Mouse (Mus musculus): ENCODE data around the gene Draxin.

The Draxin gene

GRCm38 (mm10) chr4:148112519-148112918 lies 18.0 kb downstream of the Draxin start:
- DNase-seq, result no peak

GRCm38 (mm10) chr4:148109215-148109614 lies 21.3 kb downstream of the Draxin start:
- DNase-seq, result no peak

GRCm38 (mm10) chr4:148108565-148109100 lies 21.9 kb downstream of the Draxin start:
- DNase-seq, result no peak

GRCm38 (mm10) chr4:148107621-148108291 lies 22.7 kb downstream of the Draxin start:
- no peak for DNase-seq

- DNase-seq, result no peak
Observed at GRCm38 (mm10) chr4:148104146-148104545, 26.4 kb downstream of the Draxin start.

GRCm38 (mm10) chr4:148101801-148102527 lies 28.5 kb downstream of the Draxin start:
- peak in 1 of 2 experiments; percentile 49 for DNase-seq

GRCm38 (mm10) chr4:148098666-148099065 lies 31.8 kb downstream of the Draxin start:
- DNase-seq, result no peak

- DNase-seq, result no peak
Observed at GRCm38 (mm10) chr4:148097936-148098335, 32.6 kb downstream of the Draxin start.

GRCm38 (mm10) chr4:148095081-148095480 lies 35.4 kb downstream of the Draxin start:
- DNase-seq, result no peak

GRCm38 (mm10) chr4:148094161-148094560 lies 36.3 kb downstream of the Draxin start:
- no peak for DNase-seq

GRCm38 (mm10) chr4:148092551-148093271 lies 37.8 kb downstream of the Draxin start:
- no peak for DNase-seq

- no peak for DNase-seq
Observed at GRCm38 (mm10) chr4:148091181-148091580, 39.3 kb downstream of the Draxin start.

- no peak for DNase-seq
Observed at GRCm38 (mm10) chr4:148089166-148089565, 41.3 kb downstream of the Draxin start.

GRCm38 (mm10) chr4:148087907-148088527 lies 42.5 kb downstream of the Draxin start, which contains the start of gene Agtrap:
TSS of gene Agtrap (minus strand) at chr4:148088031.
- peak; percentile 85 to 91 for DNase-seq

GRCm38 (mm10) chr4:148087091-148087906 lies 43.2 kb downstream of the Draxin start:
- no peak for DNase-seq

GRCm38 (mm10) chr4:148085907-148086305 lies 44.6 kb downstream of the Draxin start:
- no peak for DNase-seq

- no peak for DNase-seq
Observed at GRCm38 (mm10) chr4:148085131-148085906, 45.2 kb downstream of the Draxin start.

GRCm38 (mm10) chr4:148084261-148084714 lies 46.2 kb downstream of the Draxin start:
- DNase-seq, result no peak

GRCm38 (mm10) chr4:148083176-148083899 lies 47.2 kb downstream of the Draxin start:
- DNase-seq, result peak in 1 of 2 experiments; percentile 48
